Mouse (Mus musculus): ENCODE measurements around the gene Sh3bp1. TPM values are rescaled to one million over a fixed set of nuclear protein-coding genes. Genes with fewer than 3 reads are reported as not detected.

The Sh3bp1 gene
- polyA plus RNA-seq, 1 experiment from 2014 or later: 19.5 TPM

GRCm38 (mm10) chr15:78948152-78948725 is 48.7 kb downstream of the Sh3bp1 start:
- Histone ChIP-seq H3K27ac (replicated peaks) (no peak overlapping the region), H3K27me3 (replicated peaks) (peaks cover 32% of the 10 kb centered on the region)

GRCm38 (mm10) chr15:78948883-78949282 is 49.3 kb downstream of the Sh3bp1 start:
- ATAC-seq (ENCODE audit: extremely low read depth, insufficient number of reproducible peaks, low FRiP score, low TSS enrichment): no peak

More at GRCm38 (mm10) chr15:78948152-78948725, 48.7 kb downstream of the Sh3bp1 start:
- H3K9ac ChIP-seq: peak overlapping the region; percentile 79
- H3K4me1 ChIP-seq: peaks cover 15% of the 10 kb centered on the region
- peaks cover 2% of the 10 kb centered on the region; the same call in 1 of the 2 replicates for H3K9me3 ChIP-seq
- ATAC-seq (ENCODE audit: extremely low read depth, insufficient number of reproducible peaks, low FRiP score, low TSS enrichment): no peak
- 7% methylated on average over 11 of the region's 11 CpGs for WGBS
- H3K4me3 ChIP-seq: peak overlapping the region; percentile 57
- no peaks in the 10 kb centered on the region for H3K36me3 ChIP-seq
- H3K4me2 ChIP-seq: peak overlapping the region; percentile 81

GRCm38 (mm10) chr15:78955663-78956062 is 56.1 kb downstream of the Sh3bp1 start:
- 0 out of 2 replicates have a peak, but pooled peaks cover 3% of the 10 kb centered on the region for H3K4me1 ChIP-seq
- H3K27ac ChIP-seq (replicated peaks): no peak overlapping the region
- H3K36me3 ChIP-seq: no peaks in the 10 kb centered on the region
- no peak overlapping the region for H3K4me2 ChIP-seq
- H3K27me3 ChIP-seq (replicated peaks): no peaks in the 10 kb centered on the region
- no peak for ATAC-seq (ENCODE audit: extremely low read depth, insufficient number of reproducible peaks, low FRiP score, low TSS enrichment)
- no peak overlapping the region for H3K9ac ChIP-seq
- H3K9me3 ChIP-seq: no peaks in the 10 kb centered on the region
- WGBS: 72% methylated on average over 3 of the region's 3 CpGs
- H3K4me3 ChIP-seq: no peak overlapping the region

More at GRCm38 (mm10) chr15:78948883-78949282, 49.3 kb downstream of the Sh3bp1 start:
- H3K9me3 ChIP-seq: peaks cover 2% of the 10 kb centered on the region; the same call in 1 of the 2 replicates
- no peaks in the 10 kb centered on the region for H3K36me3 ChIP-seq
- peaks cover 15% of the 10 kb centered on the region for H3K4me1 ChIP-seq
- H3K4me3 ChIP-seq: no peak overlapping the region
- H3K27ac ChIP-seq (replicated peaks): no peak overlapping the region
- no peak overlapping the region for H3K9ac ChIP-seq
- peaks cover 32% of the 10 kb centered on the region for H3K27me3 ChIP-seq (replicated peaks)
- peak overlapping the region; percentile 81; the same call in 1 of the 2 replicates for H3K4me2 ChIP-seq
- whole genome bisulfite sequencing: 93% methylated on average over 3 of the region's 3 CpGs

GRCm38 (mm10) chr15:78956351-78956750 is 56.8 kb downstream of the Sh3bp1 start:
- WGBS: 63% methylated on average over 4 of the region's 4 CpGs
- Histone ChIP-seq H3K27ac (replicated peaks) (no peak overlapping the region), H3K27me3 (replicated peaks) (no peaks in the 10 kb centered on the region), H3K9me3 (no peaks in the 10 kb centered on the region), H3K4me3 (no peak overlapping the region), H3K36me3 (no peaks in the 10 kb centered on the region), H3K4me2 (no peak overlapping the region), H3K9ac (no peak overlapping the region), H3K4me1 (0 out of 2 replicates have a peak, but pooled peaks cover 3% of the 10 kb centered on the region)
- ATAC-seq (ENCODE audit: extremely low read depth, insufficient number of reproducible peaks, low FRiP score, low TSS enrichment): no peak

GRCm38 (mm10) chr15:78957021-78957420 is 57.5 kb downstream of the Sh3bp1 start:
- Histone ChIP-seq H3K27ac (replicated peaks) (no peak overlapping the region), H3K9me3 (no peaks in the 10 kb centered on the region), H3K4me3 (no peak overlapping the region), H3K4me1 (0 out of 2 replicates have a peak, but pooled peaks cover 3% of the 10 kb centered on the region), H3K36me3 (no peaks in the 10 kb centered on the region), H3K27me3 (replicated peaks) (no peaks in the 10 kb centered on the region), H3K4me2 (no peak overlapping the region), H3K9ac (no peak overlapping the region)
- ATAC-seq (ENCODE audit: extremely low read depth, insufficient number of reproducible peaks, low FRiP score, low TSS enrichment): no peak
- WGBS: 40% methylated on average over 15 of the region's 15 CpGs

- no peak overlapping the region for H3K4me3 ChIP-seq
- WGBS: 80% methylated on average over 11 of the region's 11 CpGs
- no peaks in the 10 kb centered on the region for H3K27me3 ChIP-seq (replicated peaks)
- no peak overlapping the region for H3K9ac ChIP-seq
- H3K36me3 ChIP-seq: no peaks in the 10 kb centered on the region
- ATAC-seq (ENCODE audit: extremely low read depth, insufficient number of reproducible peaks, low FRiP score, low TSS enrichment): no peak
- H3K27ac ChIP-seq (replicated peaks): no peak overlapping the region
- H3K4me2 ChIP-seq: no peak overlapping the region
- peaks cover 9% of the 10 kb centered on the region; the same call in 1 of the 2 replicates for H3K4me1 ChIP-seq
- no peaks in the 10 kb centered on the region for H3K9me3 ChIP-seq
Measured at GRCm38 (mm10) chr15:78959537-78959936, 60.0 kb downstream of the Sh3bp1 start.

- H3K4me1 ChIP-seq: peaks cover 9% of the 10 kb centered on the region; the same call in 1 of the 2 replicates
- H3K27ac ChIP-seq (replicated peaks): no peak overlapping the region
- WGBS: 55% methylated on average over 4 of the region's 4 CpGs
- H3K9ac ChIP-seq: no peak overlapping the region
- H3K4me3 ChIP-seq: no peak overlapping the region
- no peak for ATAC-seq (ENCODE audit: extremely low read depth, insufficient number of reproducible peaks, low FRiP score, low TSS enrichment)
- no peaks in the 10 kb centered on the region for H3K27me3 ChIP-seq (replicated peaks)
- H3K36me3 ChIP-seq: no peaks in the 10 kb centered on the region
- H3K4me2 ChIP-seq: no peak overlapping the region
- no peaks in the 10 kb centered on the region for H3K9me3 ChIP-seq
Measured at GRCm38 (mm10) chr15:78960088-78960487, 60.5 kb downstream of the Sh3bp1 start.

Small RNA genes lying within 50 kb of the gene (microRNA-seq; reads per million reads assigned to microRNA genes)
- gene Mir6955: not detected

Other genes with a start within 250 kb of the Sh3bp1 start
- 0.03 TPM in 1 of 2 replicates, not detected in the other for gene Elfn2, start 181.0 kb upstream of the Sh3bp1 start, polyA plus RNA-seq (2015; fragmentation: Nextera tagmentation; extraction: Ambion mirVana)
- gene Mfng, start 126.3 kb upstream of the Sh3bp1 start, polyA plus RNA-seq (2015; fragmentation: Nextera tagmentation; extraction: Ambion mirVana): 13.7 and 15.8 TPM in 2 replicates
- gene Card10, start 96.7 kb upstream of the Sh3bp1 start, polyA plus RNA-seq (2015; fragmentation: Nextera tagmentation; extraction: Ambion mirVana): 5.1 and 5.3 TPM in 2 replicates
- gene Cdc42ep1, start 57.1 kb upstream of the Sh3bp1 start, polyA plus RNA-seq (2015; fragmentation: Nextera tagmentation; extraction: Ambion mirVana): 34.2 and 36.1 TPM in 2 replicates
- gene Lgals2, start 44.2 kb upstream of the Sh3bp1 start, polyA plus RNA-seq (2015; fragmentation: Nextera tagmentation; extraction: Ambion mirVana): 0.82 TPM in 1 of 2 replicates, not detected in the other
- gene Gga1, start 22.6 kb upstream of the Sh3bp1 start, polyA plus RNA-seq (2015; fragmentation: Nextera tagmentation; extraction: Ambion mirVana): 44.3 and 46.2 TPM in 2 replicates
- 0.20 and 0.31 TPM in 2 replicates for gene Gm49510, start 101 bp upstream of the Sh3bp1 start, polyA plus RNA-seq (2015; fragmentation: Nextera tagmentation; extraction: Ambion mirVana)
- gene Pdxp, start 14.2 kb downstream of the Sh3bp1 start, polyA plus RNA-seq (2015; fragmentation: Nextera tagmentation; extraction: Ambion mirVana): 20.2 and 21.2 TPM in 2 replicates
- 798 and 814 TPM in 2 replicates for gene Lgals1, start 27.0 kb downstream of the Sh3bp1 start, polyA plus RNA-seq (2015; fragmentation: Nextera tagmentation; extraction: Ambion mirVana)
- gene Nol12, start 35.2 kb downstream of the Sh3bp1 start, polyA plus RNA-seq (2015; fragmentation: Nextera tagmentation; extraction: Ambion mirVana): 37.3 and 42.9 TPM in 2 replicates
- gene Triobp, start 48.0 kb downstream of the Sh3bp1 start, polyA plus RNA-seq (2015; fragmentation: Nextera tagmentation; extraction: Ambion mirVana): 45.8 and 46.8 TPM in 2 replicates
- gene H1f0, start 128.7 kb downstream of the Sh3bp1 start, polyA plus RNA-seq (2015; fragmentation: Nextera tagmentation; extraction: Ambion mirVana): 237 and 238 TPM in 2 replicates
- not detected in 2 replicates for gene Galr3, start 142.1 kb downstream of the Sh3bp1 start, polyA plus RNA-seq (2015; fragmentation: Nextera tagmentation; extraction: Ambion mirVana)
- 23.9 and 25.4 TPM in 2 replicates for gene Ankrd54, start 163.1 kb downstream of the Sh3bp1 start, polyA plus RNA-seq (2015; fragmentation: Nextera tagmentation; extraction: Ambion mirVana)
- 154 and 160 TPM in 2 replicates for gene Eif3l, start 175.4 kb downstream of the Sh3bp1 start, polyA plus RNA-seq (2015; fragmentation: Nextera tagmentation; extraction: Ambion mirVana)
- 15.4 and 15.6 TPM in 2 replicates for gene Micall1, start 209.1 kb downstream of the Sh3bp1 start, polyA plus RNA-seq (2015; fragmentation: Nextera tagmentation; extraction: Ambion mirVana)
- 231 and 244 TPM in 2 replicates for gene Polr2f, start 241.2 kb downstream of the Sh3bp1 start, polyA plus RNA-seq (2015; fragmentation: Nextera tagmentation; extraction: Ambion mirVana)
- gene 1700088E04Rik, start 241.5 kb downstream of the Sh3bp1 start, polyA plus RNA-seq (2015; fragmentation: Nextera tagmentation; extraction: Ambion mirVana): 6.0 TPM in 2 replicates